Mouse (Mus musculus): ENCODE results near the gene Bmper. TPM values are rescaled to one million over a fixed set of nuclear protein-coding genes. Genes with fewer than 3 reads are reported as not detected.

Gene Bmper
- total and polyA plus RNA-seq, 2 experiments from 2014 or later, result 3.9 to 4.5 TPM

DNA sequence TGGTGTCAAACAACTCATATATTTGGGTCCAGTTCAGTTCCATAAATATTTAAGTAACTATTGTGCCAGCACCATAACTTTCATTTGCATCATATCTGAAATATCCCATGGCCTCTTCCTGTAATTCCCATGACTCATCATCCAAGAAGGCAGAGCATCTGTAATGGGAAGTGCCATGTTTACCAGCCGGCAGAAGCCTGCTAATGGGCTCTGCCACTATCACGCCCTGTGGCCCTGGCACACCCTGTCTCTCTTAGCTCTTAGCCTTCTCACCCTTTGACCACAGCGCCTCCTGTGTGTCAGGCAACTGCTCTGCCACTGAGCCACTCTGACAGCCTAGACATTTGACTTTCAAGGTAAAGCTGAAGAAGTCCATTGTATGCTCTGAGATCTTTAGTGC, 3.1 kb upstream of the Bmper start:
- Histone ChIP-seq H3K27ac (ENCODE audit: low read depth) (no peak overlapping the region), H3K27me3 (ENCODE audit: control insufficient read depth, insufficient read depth, low read length) (peaks cover 26% of the 10 kb centered on the region), H3K9ac (replicated peaks; ENCODE audit: low read depth, low read length) (no peak overlapping the region), H3K9me3 (replicated peaks; ENCODE audit: control insufficient read depth, low read length) (no peaks in the 10 kb centered on the region), H3K36me3 (replicated peaks; ENCODE audit: control insufficient read depth, insufficient read depth, low read length) (no peaks in the 10 kb centered on the region), H3K4me1 (ENCODE audit: control insufficient read depth, insufficient read depth) (0 out of 2 replicates have a peak, but pooled peaks cover 6% of the 10 kb centered on the region), H3K4me2 (ENCODE audit: low read depth, low read length) (no peak overlapping the region), H3K4me3 (ENCODE audit: low read depth, low read length) (no peak overlapping the region)
- 54% methylated on average over 3 of the region's 3 CpGs for WGBS
- DNase-seq (ENCODE audit: low spot score) (no peak), ATAC-seq (ENCODE audit: insufficient read depth, low read depth) (no peak)
- TF ChIP-seq CTCF (IDR thresholded peaks at IDR 0.05; ENCODE audit: low read depth) (peak; percentile 31), EP300 (IDR thresholded peaks at IDR 0.05; ENCODE audit: low read depth) (no peak)

DNA sequence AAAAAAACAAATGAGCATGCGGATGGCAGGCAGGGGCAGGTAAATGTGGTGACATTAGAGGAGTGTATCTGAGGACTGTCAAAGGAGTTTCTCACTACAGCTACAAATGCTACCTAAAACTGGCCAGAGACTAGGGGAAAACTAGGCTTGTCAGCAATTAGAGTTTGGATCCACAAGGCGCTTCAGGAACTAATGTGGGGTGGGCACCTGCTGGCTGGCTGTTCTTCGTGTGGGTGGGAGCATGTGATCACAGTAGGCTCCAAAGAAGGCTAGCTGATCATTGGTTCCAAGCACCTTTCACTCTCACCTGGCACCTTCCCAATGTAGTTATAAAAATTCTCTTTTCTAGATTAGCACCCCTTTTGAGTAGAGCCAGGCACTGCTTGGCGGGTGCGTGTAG, 900 bp upstream of the Bmper start:
- WGBS, result 30% methylated on average over 5 of the region's 5 CpGs
- no peak for DNase-seq (ENCODE audit: low spot score)
- ATAC-seq (ENCODE audit: insufficient read depth, low read depth), result no peak
- Histone ChIP-seq H3K4me3 (ENCODE audit: low read depth, low read length) (peak overlapping the region; percentile 65), H3K4me2 (ENCODE audit: low read depth, low read length) (peak overlapping the region; percentile 95), H3K9ac (replicated peaks; ENCODE audit: low read depth, low read length) (no peak overlapping the region), H3K4me1 (ENCODE audit: control insufficient read depth, insufficient read depth) (0 out of 2 replicates have a peak, but pooled peaks cover 6% of the 10 kb centered on the region), H3K9me3 (replicated peaks; ENCODE audit: control insufficient read depth, low read length) (no peaks in the 10 kb centered on the region), H3K27me3 (ENCODE audit: control insufficient read depth, insufficient read depth, low read length) (peaks cover 40% of the 10 kb centered on the region), H3K36me3 (replicated peaks; ENCODE audit: control insufficient read depth, insufficient read depth, low read length) (no peaks in the 10 kb centered on the region), H3K27ac (ENCODE audit: low read depth) (no peak overlapping the region)
- TF ChIP-seq EP300 (IDR thresholded peaks at IDR 0.05; ENCODE audit: low read depth), result no peak
- TF ChIP-seq CTCF (IDR thresholded peaks at IDR 0.05; ENCODE audit: low read depth), result no peak

DNA sequence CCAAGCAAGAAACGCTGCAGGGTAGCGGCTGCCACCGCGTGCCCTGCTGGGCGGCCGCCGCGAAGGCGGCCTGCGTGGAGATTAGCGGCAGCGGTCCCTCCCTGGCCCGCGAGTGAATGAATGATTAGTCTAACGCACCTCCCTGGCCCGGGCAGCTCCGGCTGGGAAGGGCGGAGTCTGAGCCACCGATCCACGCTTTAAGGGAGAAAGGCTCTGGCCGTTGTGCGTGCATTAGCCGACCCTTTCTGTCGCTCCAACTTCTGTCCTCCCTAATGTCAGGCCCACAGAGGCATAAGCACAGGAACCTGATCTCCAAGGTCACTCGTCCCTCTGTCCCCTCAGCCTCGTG, 410 bp upstream of the Bmper start:
- Histone ChIP-seq H3K27me3 (ENCODE audit: control insufficient read depth, insufficient read depth, low read length) (peaks cover 40% of the 10 kb centered on the region), H3K4me1 (ENCODE audit: control insufficient read depth, insufficient read depth) (0 out of 2 replicates have a peak, but pooled peaks cover 6% of the 10 kb centered on the region), H3K4me3 (ENCODE audit: low read depth, low read length) (peak overlapping the region; percentile 65), H3K27ac (ENCODE audit: low read depth) (peak overlapping the region; percentile 57), H3K36me3 (replicated peaks; ENCODE audit: control insufficient read depth, insufficient read depth, low read length) (no peaks in the 10 kb centered on the region), H3K4me2 (ENCODE audit: low read depth, low read length) (peak overlapping the region; percentile 95), H3K9ac (replicated peaks; ENCODE audit: low read depth, low read length) (peak overlapping the region; percentile 67), H3K9me3 (replicated peaks; ENCODE audit: control insufficient read depth, low read length) (no peaks in the 10 kb centered on the region)
- peak; percentile 53 for ATAC-seq (ENCODE audit: insufficient read depth, low read depth)
- 0% methylated on average over 26 of the region's 26 CpGs for WGBS
- DNase-seq (ENCODE audit: low spot score), result no peak
- no peak for TF ChIP-seq EP300 (IDR thresholded peaks at IDR 0.05; ENCODE audit: low read depth)
- no peak for TF ChIP-seq CTCF (IDR thresholded peaks at IDR 0.05; ENCODE audit: low read depth)

DNA sequence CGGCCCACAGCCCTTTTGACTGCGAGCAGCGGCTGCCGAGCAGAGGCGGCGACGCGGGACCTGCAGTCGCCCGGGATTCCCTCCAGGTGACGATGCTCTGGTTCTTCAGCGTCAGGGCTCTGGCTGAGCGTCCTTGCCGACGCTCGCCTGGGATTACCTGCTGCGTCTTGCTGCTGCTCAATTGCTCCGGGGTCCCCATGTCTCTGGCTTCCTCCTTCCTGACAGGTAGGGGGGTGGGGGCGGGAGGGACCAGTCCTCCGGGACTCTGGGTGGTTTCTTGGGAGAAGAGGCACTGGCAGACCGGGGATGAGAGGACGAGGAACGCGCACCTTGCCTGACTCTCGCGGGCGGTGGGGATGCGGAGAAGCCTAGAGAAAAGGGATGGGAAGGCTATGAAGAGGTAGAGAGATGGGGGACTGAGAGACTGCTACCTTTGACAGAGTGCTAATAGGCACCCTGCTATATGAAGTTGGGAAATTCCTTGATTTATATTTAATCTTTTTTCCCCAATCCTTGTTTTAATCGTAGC, 737 bp downstream of the Bmper start:
- H3K4me3 ChIP-seq (ENCODE audit: low read depth, low read length), result peak overlapping the region; percentile 65
- DNase-seq (ENCODE audit: low spot score), result no peak
- H3K9ac ChIP-seq (replicated peaks; ENCODE audit: low read depth, low read length), result peak overlapping the region; percentile 67
- H3K4me1 ChIP-seq (ENCODE audit: control insufficient read depth, insufficient read depth), result 0 out of 2 replicates have a peak, but pooled peaks cover 6% of the 10 kb centered on the region
- 3% methylated on average over 29 of the region's 29 CpGs for WGBS
- peak overlapping the region; percentile 95 for H3K4me2 ChIP-seq (ENCODE audit: low read depth, low read length)
- no peak for TF ChIP-seq EP300 (IDR thresholded peaks at IDR 0.05; ENCODE audit: low read depth)
- TF ChIP-seq CTCF (IDR thresholded peaks at IDR 0.05; ENCODE audit: low read depth), result no peak
- peaks cover 40% of the 10 kb centered on the region for H3K27me3 ChIP-seq (ENCODE audit: control insufficient read depth, insufficient read depth, low read length)
- ATAC-seq (ENCODE audit: insufficient read depth, low read depth), result no peak
- no peaks in the 10 kb centered on the region for H3K36me3 ChIP-seq (replicated peaks; ENCODE audit: control insufficient read depth, insufficient read depth, low read length)
- peak overlapping the region; percentile 57; the same call in 1 of the 2 replicates for H3K27ac ChIP-seq (ENCODE audit: low read depth)
- H3K9me3 ChIP-seq (replicated peaks; ENCODE audit: control insufficient read depth, low read length), result no peaks in the 10 kb centered on the region

DNA sequence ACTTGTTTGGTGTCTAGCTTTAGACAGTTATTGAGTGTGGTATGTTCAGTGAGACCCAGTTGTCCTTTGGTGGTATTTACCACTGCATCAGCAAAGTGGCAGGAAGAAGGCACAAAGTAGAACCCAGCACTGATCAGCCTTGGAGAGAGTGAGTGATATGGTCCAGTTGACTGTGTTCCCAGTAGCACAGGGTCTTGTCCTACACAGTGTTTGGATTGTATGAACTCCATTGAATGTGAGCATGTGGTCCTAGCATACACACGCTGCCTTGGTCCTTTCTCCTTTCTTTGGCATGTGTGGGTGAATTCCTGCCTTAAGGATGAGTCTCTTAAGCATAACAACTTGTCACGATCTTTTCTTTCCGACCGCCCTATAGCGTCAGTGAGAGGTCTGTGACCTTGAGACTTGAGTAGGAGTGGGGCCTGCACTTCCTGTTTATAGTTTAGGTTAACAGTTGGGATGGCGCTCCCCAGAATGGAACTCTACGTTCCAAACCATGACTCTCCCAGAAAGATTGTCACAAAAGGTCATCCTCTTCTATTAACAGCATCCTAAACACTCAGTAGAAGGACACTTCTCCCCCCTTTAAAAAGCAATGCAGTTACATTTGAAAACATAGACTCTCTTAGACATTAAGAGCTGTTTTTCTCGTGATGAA, 10.7 kb downstream of the Bmper start:
- Histone ChIP-seq H3K36me3 (replicated peaks; ENCODE audit: control insufficient read depth, insufficient read depth, low read length) (no peaks in the 10 kb centered on the region), H3K27ac (ENCODE audit: low read depth) (no peak overlapping the region), H3K9me3 (replicated peaks; ENCODE audit: control insufficient read depth, low read length) (no peaks in the 10 kb centered on the region), H3K4me2 (ENCODE audit: low read depth, low read length) (no peak overlapping the region), H3K9ac (replicated peaks; ENCODE audit: low read depth, low read length) (no peak overlapping the region), H3K27me3 (ENCODE audit: control insufficient read depth, insufficient read depth, low read length) (no peaks in the 10 kb centered on the region), H3K4me3 (ENCODE audit: low read depth, low read length) (no peak overlapping the region), H3K4me1 (ENCODE audit: control insufficient read depth, insufficient read depth) (no peaks in the 10 kb centered on the region)
- no peak for ATAC-seq (ENCODE audit: insufficient read depth, low read depth)
- 61% methylated on average over 8 of the region's 8 CpGs for WGBS
- TF ChIP-seq CTCF (IDR thresholded peaks at IDR 0.05; ENCODE audit: low read depth) (no peak), EP300 (IDR thresholded peaks at IDR 0.05; ENCODE audit: low read depth) (no peak)
- no peak for DNase-seq (ENCODE audit: low spot score)
